Mouse (Mus musculus) Patski (cell line): ENCODE measurements at regions not wholly inside any gene's neighbourhood (a gene's known extent, or its start where the extent isn't known, plus 50 kb on each side); places are given as distances from the start of the nearest gene placed in this dataset.

Experiments
- ATAC-seq: fragments of 100-300 bp; one replicate; pipeline ENCODE4 v1.8.0; 2021
- CTCF ChIA-PET: fragments of 350-600 bp; sonication (Branson Sonifier 250); formaldehyde crosslinking; loops from one replicate; lab custom pipeline; 2022; ENCODE audit warnings: inconsistent platforms; lab: Charles Lee
- POLR2A ChIA-PET: fragments of 350-600 bp; sonication (Branson Sonifier 250); formaldehyde crosslinking; loops from one replicate; lab custom pipeline; 2022; ENCODE audit warnings: antibody characterized with exemption, inconsistent platforms; lab: Charles Lee
- DNase-seq: peaks from one replicate; pipeline ENCODE4 v3.0.0-alpha.2; 2011; ENCODE audit warnings: low read depth, low spot score
- H3K27me3 ChIP-seq: fragments of 371-371 bp; one replicate; pipeline ENCODE4 v1.5.1; 2021
- CTCF ChIP-seq: fragments of 100-300 bp; IDR thresholded peaks from one replicate; pipeline ENCODE4 v1.5.1; 2021
- in situ Hi-C: fragments of 300-500 bp; cut with MboI; formaldehyde crosslinking; loops from 3 replicates; pipeline ENCODE4 v1.11.1; 2018; ENCODE audit warnings: low pct_unique_long_range_greater_than_20kb, mixed read lengths

DNA sequence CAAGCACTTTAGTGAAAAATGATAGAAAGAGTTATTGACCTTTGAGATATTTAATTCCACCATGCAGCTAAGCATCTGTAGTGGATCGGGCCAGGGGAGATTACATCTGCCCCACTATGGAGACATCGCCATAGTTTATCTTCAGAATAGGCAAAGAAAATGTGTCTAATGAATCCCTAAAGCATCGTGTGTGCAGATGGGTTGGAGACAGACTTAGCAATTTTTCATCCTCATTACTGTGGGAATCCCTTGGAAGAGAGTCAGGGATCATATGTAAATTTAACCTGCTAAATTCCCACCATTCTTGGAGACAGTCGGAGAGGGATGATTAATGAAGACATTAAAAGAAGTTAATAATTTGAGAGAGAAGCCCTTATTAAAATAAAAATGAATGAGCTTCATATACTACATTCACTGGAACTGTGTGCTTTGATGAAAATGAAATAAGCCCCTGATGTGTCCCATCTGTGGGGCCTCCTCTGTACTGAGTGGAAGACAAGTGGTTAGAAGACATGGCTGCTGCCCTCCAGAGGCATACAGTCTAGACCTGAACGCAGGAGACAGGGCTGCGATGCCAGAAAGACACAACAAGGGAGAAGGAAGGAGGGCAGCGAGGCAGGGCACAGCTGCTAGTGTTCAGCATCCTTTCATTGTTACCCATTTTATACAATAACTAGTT is 1126.7 kb downstream of the Mrps31 start:
- POLR2A ChIA-PET: interaction anchor here (0.7 kb wide), 1 partner anchor 641 kb away, joined by 4 read pairs; no protein-coding TSS in a partner anchor
- no peak for TF ChIP-seq CTCF
- ATAC-seq (no peak), DNase-seq (no peak)
- in situ Hi-C loops: no loop called here
- H3K27me3 ChIP-seq: no peaks in the 10 kb centered on the region
- CTCF ChIA-PET: interaction anchor here (1.0 to 1.7 kb wide), 2 partner anchors 19 to 194 kb away, joined by 3 to 4 read pairs; no protein-coding TSS in a partner anchor

DNA sequence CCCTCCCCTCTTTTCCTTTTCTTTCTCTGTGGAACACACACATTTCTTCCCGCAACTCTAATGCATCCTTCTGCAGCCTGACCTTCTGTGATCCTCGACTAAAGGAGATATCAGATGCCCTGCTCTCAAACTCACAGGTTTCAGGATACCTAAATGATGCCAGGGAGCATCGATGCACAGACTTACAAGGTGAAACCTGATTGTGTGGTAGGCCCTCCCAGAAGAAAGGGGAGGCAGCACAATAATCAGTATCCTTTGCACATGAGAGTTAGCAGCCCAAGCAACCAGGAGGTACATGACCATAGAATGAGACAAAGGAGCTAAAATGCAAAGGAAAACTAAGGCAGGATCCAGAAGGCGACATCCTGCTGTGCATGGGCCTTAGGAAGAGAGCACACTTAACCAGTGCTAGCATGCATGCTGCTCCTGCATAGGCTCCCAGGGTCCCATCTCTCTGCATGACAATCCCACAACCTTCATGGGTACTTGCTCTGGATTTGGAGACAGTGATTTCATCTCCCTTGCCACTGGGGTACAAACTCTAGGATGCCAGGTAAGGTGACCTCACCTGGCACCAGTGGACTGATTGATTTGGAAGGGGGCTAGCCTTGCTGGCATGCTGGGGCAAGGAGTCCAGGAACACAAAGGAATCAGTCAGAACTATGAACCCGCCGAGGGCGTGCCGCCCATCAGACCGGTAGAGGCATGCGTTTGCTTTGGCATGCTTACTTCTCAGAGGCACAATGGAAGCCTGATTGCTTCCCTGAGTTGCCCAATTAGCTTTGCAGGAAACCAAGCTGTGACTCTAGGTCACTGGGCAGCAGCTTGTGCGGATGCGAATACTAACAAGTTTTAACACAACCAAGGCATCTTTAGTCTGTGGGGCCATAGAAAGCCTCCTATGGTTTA is 1142.7 kb downstream of the Mrps31 start:
- H3K27me3 ChIP-seq: no peaks in the 10 kb centered on the region
- DNase-seq (no peak), ATAC-seq (no peak)
- TF ChIP-seq CTCF: no peak
- in situ Hi-C loops: no loop called here
- CTCF ChIA-PET: interaction anchor here (0.9 kb wide), 1 partner anchor 11 kb away, joined by 3 read pairs; no protein-coding TSS in a partner anchor
- POLR2A ChIA-PET: interaction anchor here (0.5 kb wide), 1 partner anchor 87 kb away, joined by 4 read pairs; no protein-coding TSS in a partner anchor

DNA sequence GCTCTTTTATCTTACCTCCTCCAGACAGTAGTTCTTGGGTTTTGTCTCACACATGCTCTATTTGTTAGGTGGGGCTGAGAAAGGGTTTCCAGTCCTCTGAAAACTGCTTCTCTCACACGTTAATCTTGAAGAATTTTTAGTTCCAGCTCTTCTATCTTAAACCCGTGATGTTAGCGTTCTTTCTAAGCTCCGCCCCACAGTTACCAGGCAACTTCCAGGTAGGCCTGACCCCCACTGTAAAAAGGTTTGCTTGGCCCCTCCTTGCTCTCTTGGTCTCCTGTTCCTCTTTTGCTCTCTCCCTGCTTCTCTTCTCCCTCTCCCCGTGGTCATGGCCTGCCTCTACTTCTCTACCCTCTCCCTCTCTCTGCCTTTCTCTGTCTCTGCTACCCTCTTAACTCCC is 1149.7 kb downstream of the Mrps31 start:
- no peak for DNase-seq
- no peaks in the 10 kb centered on the region for H3K27me3 ChIP-seq
- in situ Hi-C loops: no loop called here
- ATAC-seq: no peak
- TF ChIP-seq CTCF: no peak
- ChIA-PET CTCF (no interaction called here), POLR2A (no interaction called here)

DNA sequence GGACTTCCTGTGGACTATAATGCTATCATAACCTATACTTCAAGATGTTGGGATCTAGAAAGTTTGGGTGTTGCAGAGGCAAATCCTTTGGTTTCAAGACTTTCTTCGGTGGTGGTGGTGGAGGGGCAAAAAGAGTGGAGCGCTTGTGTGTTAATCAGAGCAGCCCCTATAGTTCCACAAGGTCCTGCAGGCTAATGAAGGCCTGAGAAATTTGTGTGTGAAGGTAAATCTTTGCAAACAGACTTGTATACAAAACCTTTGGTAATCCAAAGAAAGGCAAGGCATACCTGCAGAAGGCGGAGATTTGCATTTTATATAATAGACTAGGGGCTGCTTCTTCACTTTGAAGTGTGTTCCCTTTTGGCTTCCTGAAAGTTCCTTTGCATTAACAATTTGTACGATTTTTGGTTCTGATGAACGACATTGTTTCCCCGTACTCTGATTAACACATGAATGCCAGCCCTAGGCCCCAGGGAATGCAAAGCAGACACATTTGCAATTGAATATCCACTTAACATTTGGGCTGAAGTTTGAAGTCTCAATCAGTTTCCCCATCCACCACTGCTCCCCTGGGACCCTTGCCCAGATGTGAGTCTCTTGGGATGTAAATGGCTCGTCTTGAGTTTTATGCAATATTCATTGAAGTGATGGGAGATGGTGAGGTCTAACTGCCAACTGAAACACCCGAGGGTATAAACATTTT is 1150.7 kb downstream of the Mrps31 start:
- ATAC-seq: no peak

DNA sequence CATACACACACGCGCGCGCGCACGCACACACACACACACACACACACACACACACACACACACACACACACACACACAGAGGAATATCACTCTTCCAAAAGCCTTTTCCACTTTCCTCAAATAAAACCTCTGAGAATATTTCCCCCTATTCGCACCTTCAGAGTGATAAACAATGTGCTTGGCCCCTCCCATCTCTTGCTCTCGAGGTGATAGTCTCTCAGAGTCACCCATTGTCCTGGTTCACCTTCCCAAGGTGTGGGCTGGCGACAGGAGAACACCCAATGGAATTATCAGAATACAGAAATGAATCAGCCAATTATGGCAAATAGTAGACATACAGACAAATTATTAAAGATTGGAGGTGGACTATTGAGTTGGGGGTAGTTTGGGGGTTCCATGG is 1151.3 kb downstream of the Mrps31 start:
- H3K27me3 ChIP-seq: no peaks in the 10 kb centered on the region
- ATAC-seq: no peak
- TF ChIP-seq CTCF: no peak
- POLR2A ChIA-PET: interaction anchor here (0.6 kb wide), 2 partner anchors 349 to 724 kb away, joined by 3 to 7 read pairs; no protein-coding TSS in a partner anchor
- DNase-seq: no peak
- CTCF ChIA-PET: no interaction called here
- in situ Hi-C loops: no loop called here

More for the DNA sequence above, 1150.7 kb downstream of the Mrps31 start:
- CTCF ChIA-PET: no interaction called here
- POLR2A ChIA-PET: interaction anchor here (0.6 kb wide), 1 partner anchor 349 kb away, joined by 3 read pairs; no protein-coding TSS in a partner anchor
- no peak for TF ChIP-seq CTCF
- in situ Hi-C loops: no loop called here
- DNase-seq: no peak
- no peaks in the 10 kb centered on the region for H3K27me3 ChIP-seq

- CTCF ChIA-PET: no interaction called here
- H3K27me3 ChIP-seq: no peaks in the 10 kb centered on the region
- no peak for TF ChIP-seq CTCF
- DNase-seq: no peak
- POLR2A ChIA-PET: interaction anchor here (0.6 kb wide), 2 partner anchors 128 to 724 kb away, joined by 3 to 7 read pairs; no protein-coding TSS in a partner anchor
- in situ Hi-C loops: no loop called here
- no peak for ATAC-seq
These were observed 1152.2 kb downstream of the Mrps31 start for GRCm38 (mm10) chr8:23563065-23564020.

- ChIA-PET POLR2A (no interaction called here), CTCF (no interaction called here)
- DNase-seq (no peak), ATAC-seq (no peak)
- in situ Hi-C loops: no loop called here
- H3K27me3 ChIP-seq: no peaks in the 10 kb centered on the region
- TF ChIP-seq CTCF: no peak
These were observed 1156.7 kb downstream of the Mrps31 start for GRCm38 (mm10) chr8:23567906-23568305.

- ChIA-PET CTCF (no interaction called here), POLR2A (no interaction called here)
- no peak for DNase-seq
- H3K27me3 ChIP-seq: no peaks in the 10 kb centered on the region
- ATAC-seq: no peak
- in situ Hi-C loops: no loop called here
- TF ChIP-seq CTCF: no peak
These were observed 1154.3 kb downstream of the Adam3 start for GRCm38 (mm10) chr8:23571338-23571737.

DNA sequence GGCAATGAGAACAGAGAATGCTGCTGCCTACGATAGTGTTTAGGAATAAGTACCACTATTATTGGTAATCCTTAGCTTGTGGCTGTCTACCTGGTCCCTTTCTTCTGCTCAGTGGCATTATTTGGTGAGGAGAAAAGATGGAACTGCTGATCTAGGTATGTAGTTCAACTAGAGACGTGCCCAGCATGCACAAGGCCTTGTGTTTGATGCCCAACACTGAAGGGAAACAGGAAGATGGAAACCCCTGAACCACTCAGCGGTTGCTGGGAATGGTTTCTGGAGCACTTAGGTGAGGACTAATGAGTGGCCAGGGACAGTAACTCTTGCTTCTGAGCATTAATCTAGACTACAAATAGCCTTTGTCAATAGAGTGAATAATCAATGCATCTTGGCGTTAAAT is 1145.5 kb downstream of the Adam3 start:
- H3K27me3 ChIP-seq: no peaks in the 10 kb centered on the region
- no peak for TF ChIP-seq CTCF
- DNase-seq (no peak), ATAC-seq (no peak)
- in situ Hi-C loops: no loop called here
- CTCF ChIA-PET: no interaction called here
- POLR2A ChIA-PET: no interaction called here
